Mouse (Mus musculus): Measurements from ENCODE around the gene Pgam2. TPM values are rescaled to one million over a fixed set of nuclear protein-coding genes. Genes with fewer than 3 reads are reported as not detected.

The Pgam2 gene
- total and polyA plus RNA-seq, 3 experiments = 0.58 to 1.8 TPM; not detected in 1

GRCm38 (mm10) chr11:5795290-5795689 is 8.2 kb downstream of the Pgam2 start:
- DNase-seq (ENCODE audit: low read depth, low spot score) = no peak
- Histone ChIP-seq H3K27me3 (ENCODE audit: control insufficient read depth in 1 of 2, insufficient read depth in 2 of 2, low read length in 2 of 2) (no peaks in the 10 kb centered on the region), H3K4me3 (ENCODE audit: control insufficient read depth in 1 of 2, insufficient read depth in 1 of 2, low read depth in 2 of 2, low read length in 2 of 2) (no peak overlapping the region), H3K9ac (ENCODE audit: control insufficient read depth, low read depth, low read length, poor library complexity, severe bottlenecking) (no peak overlapping the region), H3K27ac (ENCODE audit: control insufficient read depth, low read depth, low read length) (no peak overlapping the region), H3K9me3 (replicated peaks; ENCODE audit: insufficient read depth, low read length) (no peaks in the 10 kb centered on the region), H3K4me1 (ENCODE audit: control insufficient read depth in 1 of 2, insufficient read depth in 2 of 2, low read length in 2 of 2) (peaks cover 0 to 2% of the 10 kb centered on the region in 2 experiments; a peak in 1 of 4 replicates), H3K79me2 (ENCODE audit: control insufficient read depth, insufficient read depth, low read length, poor library complexity) (peaks cover 1% of the 10 kb centered on the region; the same call in 1 of the 2 replicates), H3K36me3 (ENCODE audit: control insufficient read depth in 1 of 2, insufficient read depth in 2 of 2, low read length in 2 of 2) (peaks cover 0 to 6% of the 10 kb centered on the region in 2 experiments; a peak in 2 of 4 replicates)
- TF ChIP-seq KAT2A (conservative IDR thresholded peaks at IDR 0.05; ENCODE audit: low read depth, low read length) = no peak
- TF ChIP-seq POLR2AphosphoS2 (IDR thresholded peaks at IDR 0.05; ENCODE audit: low read length) = no peak
- no peak for TF ChIP-seq TCF12 (IDR thresholded peaks at IDR 0.05; ENCODE audit: low read depth, low read length)
- TF ChIP-seq USF2 (IDR thresholded peaks at IDR 0.05; ENCODE audit: borderline replicate concordance in 1 of 2, insufficient read depth in 1 of 2, low read depth in 1 of 2, low read length in 2 of 2) = no peak
- no peak for TF ChIP-seq MXI1 (IDR thresholded peaks at IDR 0.05; ENCODE audit: low read depth, low read length)
- no peak for TF ChIP-seq MAFK (IDR thresholded peaks at IDR 0.05; ENCODE audit: borderline replicate concordance, low read depth, low read length)
- TF ChIP-seq CHD1 (IDR thresholded peaks at IDR 0.05; ENCODE audit: low read depth, low read length) = no peak
- no peak for TF ChIP-seq USF1 (IDR thresholded peaks at IDR 0.05; ENCODE audit: low read depth, low read length)
- no peak for TF ChIP-seq TBP (IDR thresholded peaks at IDR 0.05; ENCODE audit: low read depth, low read length)
- no peak for TF ChIP-seq MYB (IDR thresholded peaks at IDR 0.05; ENCODE audit: low read depth, low read length)
- TF ChIP-seq NELFE (IDR thresholded peaks at IDR 0.05; ENCODE audit: low read depth, low read length) = no peak
- TF ChIP-seq JUND (IDR thresholded peaks at IDR 0.05; ENCODE audit: low read depth, low read length) = no peak
- TF ChIP-seq EP300 (IDR thresholded peaks at IDR 0.05; ENCODE audit: low read depth in 1 of 2, low read length in 2 of 2) = no peak
- TF ChIP-seq ZMIZ1 (IDR thresholded peaks at IDR 0.05; ENCODE audit: low read depth, low read length) = no peak
- no peak for TF ChIP-seq HCFC1 (IDR thresholded peaks at IDR 0.05; ENCODE audit: low read depth, low read length)
- no peak for TF ChIP-seq MYC (IDR thresholded peaks at IDR 0.05; ENCODE audit: low read depth, low read length)
- TF ChIP-seq CHD2 (IDR thresholded peaks at IDR 0.05; ENCODE audit: low read length) = no peak

- H3K36me3 ChIP-seq (ENCODE audit: control insufficient read depth in 1 of 2, insufficient read depth in 2 of 2, low read length in 2 of 2) = peaks cover 3 to 19% of the 10 kb centered on the region in 2 experiments
- H3K9ac ChIP-seq (ENCODE audit: control insufficient read depth, low read depth, low read length, poor library complexity, severe bottlenecking) = no peak overlapping the region
- H3K27me3 ChIP-seq (ENCODE audit: control insufficient read depth in 1 of 2, insufficient read depth in 2 of 2, low read length in 2 of 2) = no peaks in the 10 kb centered on the region
- H3K9me3 ChIP-seq (replicated peaks; ENCODE audit: insufficient read depth, low read length) = no peaks in the 10 kb centered on the region
- no peak for TF ChIP-seq SMC3 (IDR thresholded peaks at IDR 0.05; ENCODE audit: low read depth, low read length)
- no peak for TF ChIP-seq ZKSCAN1 (IDR thresholded peaks at IDR 0.05; ENCODE audit: low read depth, low read length)
- no peak for TF ChIP-seq HCFC1 (IDR thresholded peaks at IDR 0.05; ENCODE audit: low read depth, low read length)
- TF ChIP-seq NELFE (IDR thresholded peaks at IDR 0.05; ENCODE audit: low read depth, low read length) = no peak; the same call in 1 of the 2 replicates
- no peak for TF ChIP-seq CHD2 (IDR thresholded peaks at IDR 0.05; ENCODE audit: low read length)
- TF ChIP-seq NRF1 (IDR thresholded peaks at IDR 0.05; ENCODE audit: insufficient read depth, low read depth, low read length, poor library complexity, severe bottlenecking) = no peak
- TF ChIP-seq E2F4 (IDR thresholded peaks at IDR 0.05; ENCODE audit: borderline replicate concordance, low read depth, low read length) = no peak
- no peak for TF ChIP-seq RAD21 (IDR thresholded peaks at IDR 0.05; ENCODE audit: low read depth, low read length)
- TF ChIP-seq JUND (IDR thresholded peaks at IDR 0.05; ENCODE audit: low read depth, low read length) = no peak
- no peak for TF ChIP-seq TAL1 (IDR thresholded peaks at IDR 0.05; ENCODE audit: low read length)
- TF ChIP-seq ZC3H11A (IDR thresholded peaks at IDR 0.05; ENCODE audit: low read depth, low read length) = no peak
- TF ChIP-seq GABPA (IDR thresholded peaks at IDR 0.05; ENCODE audit: low read depth, low read length) = no peak
- TF ChIP-seq MAFK (IDR thresholded peaks at IDR 0.05; ENCODE audit: borderline replicate concordance, low read depth, low read length) = no peak
- TF ChIP-seq MAZ (IDR thresholded peaks at IDR 0.05; ENCODE audit: low read depth, low read length) = no peak
- TF ChIP-seq POLR2AphosphoS5 (IDR thresholded peaks at IDR 0.05; ENCODE audit: borderline replicate concordance, low read depth, low read length) = no peak
- no peak overlapping the region for H3K4me3 ChIP-seq (ENCODE audit: control insufficient read depth in 1 of 2, insufficient read depth in 1 of 2, low read depth in 2 of 2, low read length in 2 of 2)
- H3K4me1 ChIP-seq (ENCODE audit: control insufficient read depth in 1 of 2, insufficient read depth in 2 of 2, low read length in 2 of 2) = peaks cover 0 to 18% of the 10 kb centered on the region in 2 experiments; a peak in 2 of 4 replicates
- H3K27ac ChIP-seq (ENCODE audit: control insufficient read depth, low read depth, low read length) = no peak overlapping the region
- DNase-seq (ENCODE audit: low read depth, low spot score) = no peak
- peaks cover 21% of the 10 kb centered on the region for H3K79me2 ChIP-seq (ENCODE audit: control insufficient read depth, insufficient read depth, low read length, poor library complexity)
These were observed 13.1 kb downstream of the Pgam2 start for GRCm38 (mm10) chr11:5790431-5790830.
